Mouse (Mus musculus) MEL (cell line): ENCODE results near the gene Tmem89. TPM values are rescaled to one million over a fixed set of nuclear protein-coding genes. Genes with fewer than 3 reads are reported as not detected.

Experiments
- DNase-seq: peaks from one replicate; pipeline ENCODE4 v3.0.0; 2011; ENCODE audit warnings: low read depth, low spot score
- H3K27ac ChIP-seq: 2 replicates; pipeline ENCODE4 v1.5.1; 2012; ENCODE audit warnings: low read depth, mild to moderate bottlenecking, control low read depth, low read length, moderate library complexity; ENCODE audit not compliant: control insufficient read depth
- H3K27me3 ChIP-seq, 2 experiments: fragments of 150-350 bp in 1 of 2; sonication (generic) in 1 of 2; 2 replicates each; pipeline ENCODE4 v1.6.1; 2012; ENCODE audit warnings: low read length in 2 of 2, mild to moderate bottlenecking in 2 of 2, improper control_type of control experiment in 1 of 2, moderate library complexity in 1 of 2; ENCODE audit not compliant: insufficient read depth in 2 of 2, control insufficient read depth in 1 of 2
- H3K36me3 ChIP-seq, 2 experiments: 2 replicates each; pipeline ENCODE4 v1.6.1; 2012 to 2014; ENCODE audit warnings: low read length in 2 of 2, improper control_type of control experiment in 1 of 2, inconsistent platforms in 1 of 2, mild to moderate bottlenecking in 1 of 2; ENCODE audit not compliant: insufficient read depth in 2 of 2, control insufficient read depth in 1 of 2
- H3K4me1 ChIP-seq, 2 experiments: fragments of 150-350 bp in 1 of 2; sonication (generic) in 1 of 2; 2 replicates each; pipeline ENCODE4 v1.6.1; 2012; ENCODE audit warnings: low read length in 2 of 2, improper control_type of control experiment in 1 of 2, mild to moderate bottlenecking in 1 of 2; ENCODE audit not compliant: insufficient read depth in 2 of 2, control insufficient read depth in 1 of 2
- H3K4me3 ChIP-seq, 2 experiments: fragments of 150-350 bp in 1 of 2; sonication (generic) in 1 of 2; 2 replicates each; pipeline ENCODE4 v1.5.1; 2012; ENCODE audit warnings: low read depth in 2 of 2, low read length in 2 of 2, mild to moderate bottlenecking in 2 of 2, moderate library complexity in 2 of 2, control low read depth in 1 of 2, improper control_type of control experiment in 1 of 2; ENCODE audit not compliant: control insufficient read depth in 1 of 2, insufficient read depth in 1 of 2
- H3K79me2 ChIP-seq: 2 replicates; pipeline ENCODE4 v1.6.1; 2012; ENCODE audit warnings: mild to moderate bottlenecking, low read length, moderate library complexity; ENCODE audit not compliant: control insufficient read depth, poor library complexity, insufficient read depth
- H3K9ac ChIP-seq: 2 replicates; pipeline ENCODE4 v1.6.1; 2012; ENCODE audit warnings: low read depth, mild to moderate bottlenecking, control low read depth, low read length, moderate library complexity; ENCODE audit not compliant: control insufficient read depth, poor library complexity, severe bottlenecking
- H3K9me3 ChIP-seq: fragments of 150-350 bp; sonication (generic); replicated peaks from 2 replicates; pipeline ENCODE4 v1.6.1; 2012; ENCODE audit warnings: mild to moderate bottlenecking, low read length, improper control_type of control experiment, moderate library complexity; ENCODE audit not compliant: insufficient read depth
- CHD2 ChIP-seq: IDR thresholded peaks from 2 replicates; pipeline ENCODE4 v1.6.1; 2011; ENCODE audit warnings: low read length, improper control_type of control experiment
- CTCF ChIP-seq, 3 experiments: IDR thresholded peaks in 2 of 3; conservative IDR thresholded peaks in 1 of 3; 2 replicates each; pipeline ENCODE4 v1.5.1; 2011 to 2012; ENCODE audit warnings: low read length in 3 of 3, low read depth in 2 of 3, mild to moderate bottlenecking in 2 of 3, improper control_type of control experiment in 1 of 3, inconsistent platforms in 1 of 3, mixed read lengths in 1 of 3, moderate library complexity in 1 of 3; ENCODE audit not compliant: control insufficient read depth in 1 of 3, insufficient read depth in 1 of 3, poor library complexity in 1 of 3, severe bottlenecking in 1 of 3
- EP300 ChIP-seq, 2 experiments: IDR thresholded peaks; 2 replicates each; pipeline ENCODE4 v1.6.1; 2011; ENCODE audit warnings: improper control_type of control experiment in 2 of 2, low read length in 2 of 2, low read depth in 1 of 2, mild to moderate bottlenecking in 1 of 2
- GATA1 ChIP-seq: IDR thresholded peaks from 2 replicates; pipeline ENCODE4 v1.6.1; 2011; ENCODE audit warnings: low read depth, low read length, improper control_type of control experiment
- HCFC1 ChIP-seq: IDR thresholded peaks from 2 replicates; pipeline ENCODE4 v1.6.1; 2012; ENCODE audit warnings: low read depth, mild to moderate bottlenecking, inconsistent platforms, low read length, improper control_type of control experiment, moderate library complexity
- JUND ChIP-seq: IDR thresholded peaks from 2 replicates; pipeline ENCODE4 v1.6.1; 2011; ENCODE audit warnings: low read depth, mild to moderate bottlenecking, improper control_type of control experiment, low read length
- KAT2A ChIP-seq: conservative IDR thresholded peaks from 2 replicates; pipeline ENCODE4 v1.6.1; 2012; ENCODE audit warnings: low read depth, low read length, improper control_type of control experiment, inconsistent platforms
- MAZ ChIP-seq: IDR thresholded peaks from 2 replicates; pipeline ENCODE4 v1.6.1; 2012; ENCODE audit warnings: low read depth, mild to moderate bottlenecking, inconsistent platforms, low read length, improper control_type of control experiment
- MXI1 ChIP-seq: IDR thresholded peaks from 2 replicates; pipeline ENCODE4 v1.6.1; 2011; ENCODE audit warnings: mild to moderate bottlenecking, low read depth, low read length, improper control_type of control experiment
- MYB ChIP-seq: IDR thresholded peaks from 2 replicates; pipeline ENCODE4 v1.6.1; 2011; ENCODE audit warnings: mild to moderate bottlenecking, low read depth, low read length, improper control_type of control experiment
- NELFE ChIP-seq: IDR thresholded peaks from 2 replicates; pipeline ENCODE4 v1.6.1; 2011; ENCODE audit warnings: low read depth, low read length, improper control_type of control experiment
- NRF1 ChIP-seq: IDR thresholded peaks from 2 replicates; pipeline ENCODE4 v1.6.1; 2014; ENCODE audit warnings: low read depth, mild to moderate bottlenecking, inconsistent platforms, low read length, improper control_type of control experiment, moderate library complexity; ENCODE audit not compliant: poor library complexity, insufficient read depth, severe bottlenecking
- POLR2AphosphoS5 ChIP-seq: IDR thresholded peaks from 2 replicates; pipeline ENCODE4 v1.6.1; 2012; ENCODE audit warnings: low read depth, borderline replicate concordance, mild to moderate bottlenecking, inconsistent platforms, low read length, moderate library complexity, mixed read lengths
- RAD21 ChIP-seq: IDR thresholded peaks from 2 replicates; pipeline ENCODE4 v1.6.1; 2011; ENCODE audit warnings: mild to moderate bottlenecking, low read depth, low read length, improper control_type of control experiment
- RCOR1 ChIP-seq: IDR thresholded peaks from 2 replicates; pipeline ENCODE4 v1.6.1; 2012; ENCODE audit warnings: low read depth, mild to moderate bottlenecking, inconsistent platforms, low read length, improper control_type of control experiment
- SMC3 ChIP-seq: IDR thresholded peaks from 2 replicates; pipeline ENCODE4 v1.6.1; 2011; ENCODE audit warnings: low read depth, low read length, improper control_type of control experiment
- TCF12 ChIP-seq: IDR thresholded peaks from 2 replicates; pipeline ENCODE4 v1.6.1; 2014; ENCODE audit warnings: low read depth, mild to moderate bottlenecking, inconsistent platforms, low read length, improper control_type of control experiment, moderate library complexity
- ZKSCAN1 ChIP-seq: IDR thresholded peaks from 2 replicates; pipeline ENCODE4 v1.6.1; 2012; ENCODE audit warnings: low read depth, mild to moderate bottlenecking, inconsistent platforms, low read length, improper control_type of control experiment, moderate library complexity
- ZNF384 ChIP-seq: IDR thresholded peaks from 2 replicates; pipeline ENCODE4 v1.6.1; 2012; ENCODE audit warnings: low read depth, mild to moderate bottlenecking, inconsistent platforms, low read length, improper control_type of control experiment
- polyA plus RNA-seq, 2 experiments: library from polyadenylated mRNA; stranded (reverse) in 1 of 2; unstranded in 1 of 2; fragments of >175 nt in 1 of 2; fragments of >200 nt in 1 of 2; gene quantifications; 2 replicates each; pipeline versions ENCODE4 v1.2.1 to v1.2.4; 2012; ENCODE audit warnings: low replicate concordance in 2 of 2, low read depth in 1 of 2; ENCODE audit not compliant: insufficient read length in 2 of 2, insufficient read depth in 1 of 2, missing spikeins in 1 of 2
- total RNA-seq: library from RNA; depleted of rRNA; stranded (reverse); fragments of 300-350 nt; gene quantifications from 2 replicates; pipeline ENCODE4 v1.2.3, GENCODE M21; 2012

Tmem89 gene
- total and polyA plus RNA-seq, 3 experiments, result not detected

DNA sequence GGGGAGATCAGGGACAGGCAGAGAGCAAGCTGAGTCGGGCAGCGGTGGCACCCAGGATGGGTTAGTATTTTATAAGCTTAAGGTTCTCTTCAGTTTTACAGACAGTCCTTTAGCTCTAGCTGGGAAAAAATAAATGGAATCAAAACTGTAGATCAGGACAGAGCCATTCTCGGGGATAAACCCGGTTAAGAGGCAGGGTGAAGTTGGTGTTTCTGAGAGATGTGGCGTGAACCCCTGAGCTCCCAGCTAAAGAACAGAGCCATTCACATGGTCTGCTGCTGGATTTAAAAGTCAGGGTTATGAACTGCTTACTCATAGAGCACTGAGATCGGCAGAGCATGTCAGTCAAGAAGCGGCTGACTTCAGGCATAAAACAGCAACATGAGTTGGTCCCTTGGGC, 1.3 kb upstream of the Tmem89 start:
- no peak overlapping the region for H3K9ac ChIP-seq
- no peak overlapping the region for H3K4me3 ChIP-seq
- no peaks in the 10 kb centered on the region for H3K4me1 ChIP-seq
- TF ChIP-seq SMC3 (no peak), CHD2 (no peak), CTCF (IDR thresholded peaks at IDR 0.05 in 2 of 3, conservative IDR thresholded peaks at IDR 0.05 in 1 of 3; ENCODE audit: control insufficient read depth in 1 of 3, insufficient read depth in 1 of 3, low read depth in 2 of 3, low read length in 3 of 3, poor library complexity in 1 of 3, severe bottlenecking in 1 of 3) (no peak), MXI1 (no peak), GATA1 (no peak), KAT2A (no peak), MAZ (no peak), NELFE (no peak), TCF12 (no peak), RAD21 (no peak), NRF1 (no peak), ZNF384 (no peak), MYB (no peak), HCFC1 (no peak), ZKSCAN1 (no peak), RCOR1 (no peak), POLR2AphosphoS5 (no peak), EP300 (IDR thresholded peaks at IDR 0.05; ENCODE audit: low read depth in 1 of 2, low read length in 2 of 2) (no peak)
- peaks cover 0 to 2% of the 10 kb centered on the region in 2 experiments; a peak in 2 of 4 replicates for H3K27me3 ChIP-seq
- no peaks in the 10 kb centered on the region for H3K9me3 ChIP-seq
- no peak for DNase-seq
- no peak overlapping the region for H3K27ac ChIP-seq
- H3K79me2 ChIP-seq, result no peaks in the 10 kb centered on the region
- H3K36me3 ChIP-seq, result no peaks in the 10 kb centered on the region

- DNase-seq, result no peak
- no peak overlapping the region for H3K9ac ChIP-seq
- no peaks in the 10 kb centered on the region for H3K79me2 ChIP-seq
- H3K27ac ChIP-seq, result no peak overlapping the region
- no peak for TF ChIP-seq JUND
- TF ChIP-seq, all 39 proteins: peak for 0
- no peaks in the 10 kb centered on the region for H3K4me1 ChIP-seq
- no peak overlapping the region for H3K4me3 ChIP-seq
- H3K9me3 ChIP-seq, result no peaks in the 10 kb centered on the region
- peaks cover 0 to 2% of the 10 kb centered on the region in 2 experiments; a peak in 2 of 4 replicates for H3K27me3 ChIP-seq
- H3K36me3 ChIP-seq, result no peaks in the 10 kb centered on the region
Observed at GRCm38 (mm10) chr9:108913621-108914020, 798 bp upstream of the Tmem89 start.
